Mouse (Mus musculus) MEL (cell line): ENCODE measurements around the gene Fam83g.

Source experiments
- CTCF ChIP-seq, 3 experiments: IDR thresholded peaks in 2 of 3; conservative IDR thresholded peaks in 1 of 3; 2 replicates each; pipeline ENCODE4 v1.5.1; 2011 to 2012; ENCODE audit warnings: low read length in 3 of 3, low read depth in 2 of 3, mild to moderate bottlenecking in 2 of 3, improper control_type of control experiment in 1 of 3, inconsistent platforms in 1 of 3, mixed read lengths in 1 of 3, moderate library complexity in 1 of 3; ENCODE audit not compliant: control insufficient read depth in 1 of 3, insufficient read depth in 1 of 3, poor library complexity in 1 of 3, severe bottlenecking in 1 of 3
- GATA1 ChIP-seq: IDR thresholded peaks from 2 replicates; pipeline ENCODE4 v1.6.1; 2011; ENCODE audit warnings: low read depth, low read length, improper control_type of control experiment
- HCFC1 ChIP-seq: IDR thresholded peaks from 2 replicates; pipeline ENCODE4 v1.6.1; 2012; ENCODE audit warnings: low read depth, mild to moderate bottlenecking, inconsistent platforms, low read length, improper control_type of control experiment, moderate library complexity
- JUND ChIP-seq: IDR thresholded peaks from 2 replicates; pipeline ENCODE4 v1.6.1; 2011; ENCODE audit warnings: low read depth, mild to moderate bottlenecking, improper control_type of control experiment, low read length
- MAFK ChIP-seq: IDR thresholded peaks from 2 replicates; pipeline ENCODE4 v1.6.1; 2011; ENCODE audit warnings: low read depth, mild to moderate bottlenecking, low read length, improper control_type of control experiment, borderline replicate concordance
- POLR2A ChIP-seq, 2 experiments: IDR thresholded peaks; 2 replicates each; pipeline ENCODE4 v1.6.1; 2011 to 2012; ENCODE audit warnings: low read length in 2 of 2, mild to moderate bottlenecking in 2 of 2, control low read depth in 1 of 2, improper control_type of control experiment in 1 of 2, low read depth in 1 of 2, moderate library complexity in 1 of 2; ENCODE audit not compliant: control insufficient read depth in 1 of 2, insufficient read depth in 1 of 2, poor library complexity in 1 of 2
- TAL1 ChIP-seq: IDR thresholded peaks from 2 replicates; pipeline ENCODE4 v1.6.1; 2012; ENCODE audit warnings: mild to moderate bottlenecking, inconsistent platforms, low read length, moderate library complexity, mixed read lengths

- TF ChIP-seq CTCF (IDR thresholded peaks at IDR 0.05 in 2 of 3, conservative IDR thresholded peaks at IDR 0.05 in 1 of 3; ENCODE audit: control insufficient read depth in 1 of 3, insufficient read depth in 1 of 3, low read depth in 2 of 3, low read length in 3 of 3, poor library complexity in 1 of 3, severe bottlenecking in 1 of 3) (no peak), TAL1 (no peak), GATA1 (no peak), JUND (no peak), HCFC1 (no peak), POLR2A (IDR thresholded peaks at IDR 0.05; ENCODE audit: control insufficient read depth in 1 of 2, insufficient read depth in 1 of 2, low read depth in 1 of 2, low read length in 2 of 2, poor library complexity in 1 of 2) (no peak), MAFK (no peak)
These were observed 44.2 kb upstream of the Fam83g start for GRCm38 (mm10) chr11:61639601-61640177.
